ENCODE assay signal across 8 mouse cellular contexts in the genomic region with DNA sequence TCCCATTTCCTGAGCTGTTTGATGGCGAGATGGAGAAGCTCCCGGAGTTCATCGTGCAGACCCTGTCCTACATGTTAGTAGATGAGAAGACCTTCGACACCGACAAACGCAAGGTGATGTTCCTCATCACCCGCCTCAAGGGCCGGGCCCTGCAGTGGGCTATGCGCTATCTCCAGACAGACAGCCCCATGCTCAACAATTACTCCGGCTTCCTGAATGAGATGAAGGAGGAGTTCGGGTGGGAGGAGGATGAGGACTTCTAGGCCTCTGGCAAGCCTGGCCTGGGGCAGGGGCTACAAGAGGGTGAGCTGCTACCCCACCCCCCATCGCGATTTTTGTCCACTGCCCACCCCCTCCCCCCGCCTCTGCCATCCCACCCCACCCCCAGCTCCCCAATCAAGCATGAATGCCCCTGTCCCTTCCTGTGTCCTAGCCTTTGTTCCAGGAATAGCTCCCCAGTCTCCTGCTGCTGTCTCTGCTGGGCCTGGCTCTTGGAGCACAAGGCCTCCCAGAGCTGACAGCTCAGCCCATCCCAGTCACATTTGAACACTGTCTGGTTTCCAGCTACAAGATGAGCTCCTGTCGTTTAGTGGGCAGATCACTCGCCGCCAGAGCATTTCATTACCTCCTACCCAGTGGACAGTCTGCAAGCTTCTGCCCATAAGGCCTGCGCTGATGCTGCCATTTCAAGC. TPM values are rescaled to one million over a fixed set of nuclear protein-coding genes. Genes with fewer than 3 reads are reported as not detected.
DNase-seq lines count a peak whose midpoint lies in the region; ATAC-seq and TF ChIP-seq lines count a peak whose summit lies in the region.

No protein-coding gene starts in this region.

- peak; percentile 41 for ATAC-seq in forebrain, embryonic 13.5 days
- ATAC-seq in intestine, embryonic 14.5 days (replicated peaks; ENCODE audit: low FRiP score, low TSS enrichment, low read depth) = no peak
- no peak for ATAC-seq in liver, embryonic 13.5 days (ENCODE audit: low read depth)
- peak; percentile 63 for ATAC-seq in neural tube, embryonic 15.5 days (ENCODE audit: low FRiP score)

- H3K9ac ChIP-seq in forebrain, embryonic 13.5 days = peak overlapping the region; percentile 66
- H3K9ac ChIP-seq in intestine, embryonic 14.5 days (ENCODE audit: low read length) = peak overlapping the region; percentile 47
- H3K9ac ChIP-seq in liver, embryonic 13.5 days = no peak overlapping the region
- peak overlapping the region; percentile 51 for H3K9ac ChIP-seq in neural tube, embryonic 15.5 days (replicated peaks)

- H3K27me3 ChIP-seq in kidney, adult 2 months (replicated peaks; ENCODE audit: control insufficient read depth, insufficient read depth, low read length) = no peaks in the 10 kb centered on the region
- no peaks in the 10 kb centered on the region for H3K27me3 ChIP-seq in forebrain, embryonic 13.5 days
- H3K27me3 ChIP-seq in intestine, embryonic 14.5 days (replicated peaks; ENCODE audit: control insufficient read depth, insufficient read depth, low read length) = no peaks in the 10 kb centered on the region
- no peaks in the 10 kb centered on the region for H3K27me3 ChIP-seq in liver, embryonic 13.5 days
- no peaks in the 10 kb centered on the region for H3K27me3 ChIP-seq in neural tube, embryonic 15.5 days (replicated peaks)

- no peaks in the 10 kb centered on the region for H3K4me1 ChIP-seq in kidney, adult 2 months (ENCODE audit: control insufficient read depth, insufficient read depth, low read length)
- no peaks in the 10 kb centered on the region for H3K4me1 ChIP-seq in bone marrow, adult 2 months (ENCODE audit: control insufficient read depth, insufficient read depth, low read length)
- H3K4me1 ChIP-seq in forebrain, embryonic 13.5 days = no peaks in the 10 kb centered on the region
- no peaks in the 10 kb centered on the region for H3K4me1 ChIP-seq in intestine, embryonic 14.5 days (replicated peaks; ENCODE audit: control insufficient read depth, insufficient read depth, low read length)
- H3K4me1 ChIP-seq in liver, embryonic 13.5 days (replicated peaks) = no peaks in the 10 kb centered on the region
- H3K4me1 ChIP-seq in neural tube, embryonic 15.5 days = no peaks in the 10 kb centered on the region

- no peak for TF ChIP-seq POLR2A in kidney, adult 2 months (IDR thresholded peaks at IDR 0.05; ENCODE audit: low read depth, low read length)
- TF ChIP-seq POLR2A in bone marrow, adult 2 months (IDR thresholded peaks at IDR 0.05; ENCODE audit: borderline replicate concordance, control insufficient read depth, low read depth, low read length) = no peak

- no peaks in the 10 kb centered on the region for H3K36me3 ChIP-seq in kidney, adult 2 months (ENCODE audit: control insufficient read depth, insufficient read depth, low read length)
- H3K36me3 ChIP-seq in forebrain, embryonic 13.5 days (ENCODE audit: poor library complexity, severe bottlenecking) = no peaks in the 10 kb centered on the region
- no peaks in the 10 kb centered on the region for H3K36me3 ChIP-seq in intestine, embryonic 14.5 days (ENCODE audit: control insufficient read depth, insufficient read depth, low read length)
- no peaks in the 10 kb centered on the region for H3K36me3 ChIP-seq in liver, embryonic 13.5 days
- no peaks in the 10 kb centered on the region for H3K36me3 ChIP-seq in neural tube, embryonic 15.5 days

- peak; percentile 4 for DNase-seq in kidney, adult 2 months
- DNase-seq in kidney, adult 11 months = no peak
- DNase-seq in intestine, embryonic 14.5 days (ENCODE audit: low spot score) = peak; percentile 61
- no peak for DNase-seq in liver, embryonic 13.5 days
- DNase-seq in ovary, postnatal 10 days (ENCODE audit: low spot score) = no peak

- TF ChIP-seq CTCF in kidney, adult 2 months (conservative IDR thresholded peaks at IDR 0.05; ENCODE audit: insufficient read depth, insufficient read length, low read depth, low read length) = no peak
- TF ChIP-seq CTCF in bone marrow, adult 2 months (IDR thresholded peaks at IDR 0.05; ENCODE audit: control insufficient read depth, insufficient read depth, low read length) = no peak

- H3K9me3 ChIP-seq in forebrain, embryonic 13.5 days (replicated peaks) = no peaks in the 10 kb centered on the region
- H3K9me3 ChIP-seq in intestine, embryonic 14.5 days (ENCODE audit: control insufficient read depth, low read length) = no peaks in the 10 kb centered on the region
- H3K9me3 ChIP-seq in liver, embryonic 13.5 days (replicated peaks) = no peaks in the 10 kb centered on the region
- H3K9me3 ChIP-seq in neural tube, embryonic 15.5 days (replicated peaks) = no peaks in the 10 kb centered on the region

- H3K4me2 ChIP-seq in forebrain, embryonic 13.5 days = peak overlapping the region; percentile 59
- peak overlapping the region; percentile 52 for H3K4me2 ChIP-seq in intestine, embryonic 14.5 days (ENCODE audit: low read length)
- H3K4me2 ChIP-seq in liver, embryonic 13.5 days = peak overlapping the region; percentile 47
- peak overlapping the region; percentile 53 for H3K4me2 ChIP-seq in neural tube, embryonic 15.5 days

- H3K4me3 ChIP-seq in kidney, adult 2 months (ENCODE audit: insufficient read depth, low read depth, low read length) = peak overlapping the region; percentile 63
- peak overlapping the region; percentile 48 for H3K4me3 ChIP-seq in bone marrow, adult 2 months (replicated peaks; ENCODE audit: control insufficient read depth, low read depth, low read length)
- peak overlapping the region; percentile 43 for H3K4me3 ChIP-seq in forebrain, embryonic 13.5 days
- H3K4me3 ChIP-seq in intestine, embryonic 14.5 days (ENCODE audit: low read depth, low read length) = peak overlapping the region; percentile 41
- H3K4me3 ChIP-seq in liver, embryonic 13.5 days (replicated peaks) = peak overlapping the region; percentile 35
- peak overlapping the region; percentile 49 for H3K4me3 ChIP-seq in neural tube, embryonic 15.5 days (replicated peaks)

- H3K27ac ChIP-seq in kidney, adult 2 months (ENCODE audit: insufficient read depth, low read depth, low read length) = peak overlapping the region; percentile 29; the same call in 1 of the 2 replicates
- H3K27ac ChIP-seq in bone marrow, adult 2 months (ENCODE audit: control insufficient read depth, insufficient read depth, low read depth, low read length, poor library complexity) = no peak overlapping the region
- H3K27ac ChIP-seq in forebrain, embryonic 13.5 days = peak overlapping the region; percentile 35
- no peak overlapping the region for H3K27ac ChIP-seq in intestine, embryonic 14.5 days (ENCODE audit: low read depth)
- no peak overlapping the region for H3K27ac ChIP-seq in liver, embryonic 13.5 days
- H3K27ac ChIP-seq in neural tube, embryonic 15.5 days (replicated peaks) = peak overlapping the region; percentile 84

- 11% methylated on average over 17 of the region's 18 CpGs for WGBS in kidney, adult 2 months
- 23% methylated on average over 17 of the region's 18 CpGs for WGBS in bone marrow, adult 2 months
- WGBS in forebrain, embryonic 13.5 days = 24% methylated on average over 14 of the region's 18 CpGs
- WGBS in intestine, embryonic 14.5 days = 21% methylated on average over 18 of the region's 18 CpGs
- 26% methylated on average over 18 of the region's 18 CpGs for WGBS in liver, embryonic 13.5 days (ENCODE audit: insufficient replicate concordance)
- 26% methylated on average over 17 of the region's 18 CpGs for WGBS in neural tube, embryonic 15.5 days

RNA-seq across cellular contexts. Expression of a gene that starts 0.4 kb away (rescaled TPM):
- 20.1 and 24.0 TPM in 2 replicates for polyA plus RNA-seq in kidney, adult 2 months (2012; rRNA removed)
- 3.4 and 5.6 TPM in 2 replicates for polyA plus RNA-seq in bone marrow, adult 2 months (2011; ENCODE audit: insufficient read depth, insufficient read length, low replicate concordance, missing spikeins)
- polyA plus RNA-seq in forebrain, embryonic 13.5 days (2015; fragmentation: Nextera tagmentation; extraction: Ambion mirVana) = 89.1 and 90.2 TPM in 2 replicates
- 28.4 and 34.2 TPM in 2 replicates for polyA plus RNA-seq in intestine, embryonic 14.5 days (2014; fragmentation: Nextera tagmentation; extraction: Ambion mirVana)
- polyA plus RNA-seq in liver, embryonic 13.5 days (2015; fragmentation: Nextera tagmentation; extraction: Ambion mirVana) = 2.1 and 2.9 TPM in 2 replicates
- polyA plus RNA-seq in neural tube, embryonic 15.5 days (2015; fragmentation: Nextera tagmentation; extraction: Ambion mirVana) = 225 and 274 TPM in 2 replicates

RNA-seq across cellular contexts. Expression of a gene that starts 0.5 kb away (rescaled TPM):
- polyA plus RNA-seq in kidney, adult 2 months (2012; rRNA removed) = not detected in 2 replicates
- polyA plus RNA-seq in bone marrow, adult 2 months (2011; ENCODE audit: insufficient read depth, insufficient read length, low replicate concordance, missing spikeins) = not detected in 2 replicates
- not detected in 2 replicates for polyA plus RNA-seq in forebrain, embryonic 13.5 days (2015; fragmentation: Nextera tagmentation; extraction: Ambion mirVana)
- polyA plus RNA-seq in intestine, embryonic 14.5 days (2014; fragmentation: Nextera tagmentation; extraction: Ambion mirVana) = not detected in 2 replicates
- polyA plus RNA-seq in liver, embryonic 13.5 days (2015; fragmentation: Nextera tagmentation; extraction: Ambion mirVana) = not detected in 2 replicates
- polyA plus RNA-seq in neural tube, embryonic 15.5 days (2015; fragmentation: Nextera tagmentation; extraction: Ambion mirVana) = 0.51 TPM in 1 of 2 replicates, not detected in the other

RNA-seq across cellular contexts. Expression of a gene that starts 35.2 kb away (rescaled TPM):
- 114 and 120 TPM in 2 replicates for polyA plus RNA-seq in kidney, adult 2 months (2012; rRNA removed)
- polyA plus RNA-seq in bone marrow, adult 2 months (2011; ENCODE audit: insufficient read depth, insufficient read length, low replicate concordance, missing spikeins) = 13.9 TPM in 1 of 2 replicates, not detected in the other
- 113 and 115 TPM in 2 replicates for polyA plus RNA-seq in forebrain, embryonic 13.5 days (2015; fragmentation: Nextera tagmentation; extraction: Ambion mirVana)
- 57.9 and 58.0 TPM in 2 replicates for polyA plus RNA-seq in intestine, embryonic 14.5 days (2014; fragmentation: Nextera tagmentation; extraction: Ambion mirVana)
- 6.5 and 6.6 TPM in 2 replicates for polyA plus RNA-seq in liver, embryonic 13.5 days (2015; fragmentation: Nextera tagmentation; extraction: Ambion mirVana)
- 230 and 281 TPM in 2 replicates for polyA plus RNA-seq in neural tube, embryonic 15.5 days (2015; fragmentation: Nextera tagmentation; extraction: Ambion mirVana)

Comparison
In these comparisons a context has a peak if more than half of its experiments do, and no peak if none do; other contexts are left out.
1. DNase-seq: peak in kidney, adult 2 months (single experiment) and intestine, embryonic 14.5 days (single experiment); none in kidney, adult 11 months (single experiment), liver, embryonic 13.5 days (single experiment) and ovary, postnatal 10 days (single experiment).
2. H3K27ac ChIP-seq: peak in kidney, adult 2 months (single experiment), forebrain, embryonic 13.5 days (single experiment) and neural tube, embryonic 15.5 days (single experiment); none in bone marrow, adult 2 months (single experiment), intestine, embryonic 14.5 days (single experiment) and liver, embryonic 13.5 days (single experiment).
3. ATAC-seq: peak in forebrain, embryonic 13.5 days (single experiment) and neural tube, embryonic 15.5 days (single experiment); none in intestine, embryonic 14.5 days (single experiment) and liver, embryonic 13.5 days (single experiment).
4. Peak in every context shown above with its lines, with median percentiles within 50 percentile points of each other: H3K4me3 ChIP-seq and H3K4me2 ChIP-seq.